Mouse (Mus musculus): ENCODE data around the gene Bag1. TPM values are rescaled to one million over a fixed set of nuclear protein-coding genes. Genes with fewer than 3 reads are reported as not detected.
A peak's percentile ranks its signal among the peaks of the same experiment; 100 is the strongest.

The Bag1 gene
- polyA plus RNA-seq (2015; fragmentation: Nextera tagmentation; extraction: Ambion mirVana): 185 and 190 TPM in 2 replicates

DNA sequence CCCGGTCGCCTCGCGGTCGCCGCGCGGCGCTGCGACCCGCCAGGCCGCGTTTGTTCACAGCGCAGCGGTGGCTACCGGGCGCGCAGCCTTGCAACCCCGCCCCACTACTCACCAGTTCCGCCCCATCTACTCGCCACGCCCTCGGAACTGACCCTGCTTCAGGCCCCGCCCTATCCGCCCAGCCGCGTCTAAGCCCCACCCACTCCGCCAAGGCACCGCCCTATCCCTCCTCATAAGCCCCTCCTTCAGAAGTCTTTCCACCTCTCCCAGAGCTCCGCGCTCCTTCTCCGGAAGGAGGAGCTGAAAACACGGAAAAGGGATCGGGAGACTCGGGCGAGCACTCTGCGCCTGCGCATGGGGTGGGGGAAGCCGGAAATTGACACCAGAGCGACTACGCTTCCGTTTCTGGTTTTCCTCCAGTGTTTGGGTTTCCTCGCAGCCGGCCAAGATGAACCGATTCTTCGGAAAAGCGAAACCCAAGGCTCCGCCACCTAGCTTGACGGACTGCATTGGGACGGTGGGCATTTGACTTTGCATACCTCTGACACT lies at the start of gene Bag1, which contains the start of gene Chmp5:
Bag1 (minus strand) TSS at position 135 of the 549 bp plus-strand sequence.
Chmp5 (plus strand) TSS at position 248 of the 549 bp plus-strand sequence.
- DNase-seq (ENCODE audit: low spot score): peak; percentile 98

GRCm38 (mm10) chr4:40996302-40996701 lies 48.2 kb upstream of the Bag1 start:
- no peak for DNase-seq (ENCODE audit: low spot score)

- no peak for DNase-seq (ENCODE audit: low spot score)
Observed at GRCm38 (mm10) chr4:40989633-40990032, 41.5 kb upstream of the Bag1 start.

DNA sequence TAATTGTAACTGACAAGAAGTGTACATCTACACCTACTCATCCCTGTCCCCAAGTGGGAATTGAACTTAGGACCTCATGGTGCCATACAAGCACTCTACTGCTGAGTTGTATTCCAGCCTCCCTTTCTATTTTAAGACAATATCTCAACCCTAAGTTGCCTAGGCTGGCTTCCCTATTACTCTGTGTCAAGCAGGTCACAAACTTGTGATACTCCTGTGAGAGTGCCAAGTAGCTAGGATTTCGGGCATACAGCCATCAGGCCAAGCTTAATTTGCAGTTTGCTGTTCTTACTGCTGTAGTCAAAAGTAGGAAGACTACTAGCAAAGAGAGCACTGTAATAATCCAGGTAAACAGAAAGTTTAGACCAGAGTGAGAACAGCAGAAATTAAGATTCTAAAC lies 35.6 kb upstream of the Bag1 start:
- no peak for DNase-seq (ENCODE audit: low spot score)

DNA sequence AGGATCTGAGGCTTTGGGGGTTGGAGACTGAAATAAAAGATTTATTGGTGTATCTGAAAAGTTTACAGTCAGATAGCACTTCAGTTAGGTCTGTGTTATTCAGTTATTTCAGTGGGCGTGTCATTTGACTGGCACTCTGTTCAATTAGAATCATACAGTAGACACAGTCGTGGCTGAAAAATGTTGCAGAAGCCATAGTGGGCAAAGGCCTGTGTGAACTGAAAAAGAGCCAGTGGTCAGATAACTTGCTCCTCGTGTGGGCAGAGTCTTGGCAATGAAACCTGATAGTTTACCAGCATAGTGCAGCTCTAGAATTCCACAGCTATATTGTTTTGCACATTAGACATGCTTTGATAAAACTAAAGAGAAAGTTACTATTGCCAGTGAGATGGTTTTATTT lies 34.4 kb upstream of the Bag1 start:
- no peak for DNase-seq (ENCODE audit: low spot score)

GRCm38 (mm10) chr4:40979430-40979829 lies 31.3 kb upstream of the Bag1 start:
- no peak for DNase-seq (ENCODE audit: low spot score)

GRCm38 (mm10) chr4:40976651-40977050 lies 28.6 kb upstream of the Bag1 start:
- no peak for DNase-seq (ENCODE audit: low spot score)

- DNase-seq (ENCODE audit: low spot score): no peak
Observed at GRCm38 (mm10) chr4:40975678-40976077, 27.6 kb upstream of the Bag1 start.

GRCm38 (mm10) chr4:40974011-40974410 lies 25.9 kb upstream of the Bag1 start:
- no peak for DNase-seq (ENCODE audit: low spot score)

DNA sequence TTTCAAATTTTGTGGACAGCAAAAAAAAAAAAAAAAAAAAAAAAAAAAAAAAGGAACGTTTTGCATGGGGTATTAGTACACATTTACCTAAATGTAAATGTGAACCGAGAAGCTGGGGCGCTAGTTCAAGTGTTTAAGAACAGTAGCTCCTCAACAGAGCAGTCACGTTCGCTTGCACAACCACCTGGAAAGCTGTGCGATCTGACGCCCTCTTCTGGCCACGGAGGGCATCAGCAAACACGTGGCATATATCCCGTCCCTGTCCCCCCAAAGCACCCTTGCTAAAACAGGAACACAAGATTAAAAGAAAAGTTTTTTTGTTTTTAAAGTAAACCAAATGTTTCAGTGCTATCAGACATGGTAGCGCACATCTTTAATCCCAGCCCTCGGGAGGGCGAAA lies 23.6 kb upstream of the Bag1 start:
- peak; percentile 66 for DNase-seq (ENCODE audit: low spot score)

DNA sequence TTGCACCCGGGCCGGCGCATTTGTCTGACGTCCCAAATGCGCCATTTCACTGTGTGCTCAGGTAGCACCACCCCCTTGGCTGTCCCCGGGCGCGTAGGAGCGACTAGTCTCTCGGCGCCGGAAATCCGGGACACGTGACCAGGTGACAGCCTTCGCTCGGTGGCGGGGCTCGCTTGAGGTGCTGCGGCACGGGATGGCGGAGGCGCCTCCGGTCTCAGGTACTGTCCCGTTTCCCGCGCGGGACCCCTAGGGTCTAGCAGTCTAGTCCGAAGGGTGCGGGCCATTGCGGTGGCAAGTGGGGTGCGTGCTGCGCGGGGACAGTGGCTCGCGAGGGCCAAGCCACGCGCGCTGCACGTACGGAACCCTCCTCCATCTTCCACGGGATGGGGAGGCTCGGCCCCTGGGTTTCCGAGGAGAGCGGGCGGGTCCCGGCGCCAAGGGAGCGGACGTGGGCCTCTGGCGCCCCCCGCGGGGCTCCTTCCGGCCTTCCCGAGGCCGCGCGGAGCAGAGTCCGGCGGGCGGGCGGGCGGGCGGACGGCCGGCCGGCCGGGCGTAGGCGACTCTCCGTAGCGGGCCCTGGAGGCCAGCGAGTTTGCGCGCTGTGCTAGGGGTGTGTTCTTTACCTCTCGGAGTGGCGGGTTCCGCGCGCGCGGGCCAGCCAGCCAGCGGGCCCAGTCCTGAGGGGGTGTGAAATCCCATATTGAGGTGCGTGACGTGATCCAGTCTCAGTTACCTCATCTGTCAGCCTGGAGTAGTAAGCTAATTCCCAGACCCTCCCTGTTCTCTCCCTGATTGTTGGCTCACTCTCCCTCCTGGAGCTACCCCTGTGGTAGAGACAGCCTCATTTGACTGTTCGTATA lies 23.0 kb upstream of the Bag1 start, which contains the start of gene Nfx1:
Nfx1 (plus strand) TSS at position 65 of the 860 bp plus-strand sequence.
- peak; percentile 97 for DNase-seq (ENCODE audit: low spot score)

GRCm38 (mm10) chr4:40970592-40970841 lies 22.4 kb upstream of the Bag1 start:
- no peak for DNase-seq (ENCODE audit: low spot score)

DNA sequence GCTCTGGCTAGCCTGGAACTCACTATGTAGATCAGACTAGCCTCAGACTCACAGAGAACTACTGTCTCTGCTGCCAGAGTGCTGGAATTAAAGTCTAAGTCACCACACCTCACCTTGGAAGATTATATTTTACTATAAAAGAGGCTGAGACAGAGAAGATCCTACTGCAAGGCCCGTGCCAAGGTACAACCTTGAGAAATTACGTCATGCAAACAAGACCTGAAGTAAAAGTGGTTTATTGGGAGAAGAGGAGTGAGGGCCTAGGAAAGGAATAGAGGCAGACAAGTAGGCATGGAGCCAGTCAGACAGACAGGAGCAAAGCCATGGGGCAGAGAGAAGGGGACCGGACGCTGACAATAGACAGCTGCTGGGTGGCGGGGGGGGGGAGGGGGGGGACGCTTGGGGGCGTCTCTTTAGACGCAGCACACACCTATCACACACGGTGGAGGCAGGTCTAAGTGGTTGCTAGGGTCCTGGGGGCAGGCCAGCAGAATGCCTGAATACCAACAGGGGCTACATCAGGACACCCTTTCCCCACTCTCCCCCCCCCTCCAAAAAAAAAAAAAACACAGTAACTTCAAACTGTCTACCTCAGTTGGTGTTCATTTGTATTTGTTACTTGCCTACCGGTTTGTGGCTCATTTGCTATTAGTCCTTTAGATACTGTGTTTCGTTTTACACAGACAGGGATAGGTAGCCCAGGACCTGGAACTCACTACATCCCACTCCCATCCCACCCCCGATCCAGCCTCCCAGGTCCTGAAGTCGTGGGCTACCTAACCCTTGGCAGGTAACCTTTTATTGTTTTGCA lies 21.9 kb upstream of the Bag1 start:
- DNase-seq (ENCODE audit: low spot score): no peak

DNA sequence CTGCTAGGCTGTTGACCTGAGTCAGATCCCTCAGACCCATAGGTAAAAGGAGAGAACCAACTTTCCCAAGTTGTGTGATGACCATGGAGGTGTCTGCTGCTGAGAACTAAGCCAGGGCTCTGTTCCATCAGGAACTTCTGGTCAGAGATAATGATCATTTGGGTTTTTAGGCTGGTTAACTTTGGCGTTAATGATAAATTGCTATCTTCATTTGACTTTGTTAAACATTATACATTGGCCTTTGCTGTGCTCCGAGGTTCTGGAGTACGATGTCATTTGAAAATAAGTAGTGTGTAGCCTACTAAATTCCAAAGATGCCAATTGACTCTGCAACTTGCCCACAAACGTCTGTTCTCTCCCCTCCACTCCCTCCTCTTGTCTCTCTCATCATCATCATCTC lies 21.1 kb upstream of the Bag1 start:
- no peak for DNase-seq (ENCODE audit: low spot score)

DNA sequence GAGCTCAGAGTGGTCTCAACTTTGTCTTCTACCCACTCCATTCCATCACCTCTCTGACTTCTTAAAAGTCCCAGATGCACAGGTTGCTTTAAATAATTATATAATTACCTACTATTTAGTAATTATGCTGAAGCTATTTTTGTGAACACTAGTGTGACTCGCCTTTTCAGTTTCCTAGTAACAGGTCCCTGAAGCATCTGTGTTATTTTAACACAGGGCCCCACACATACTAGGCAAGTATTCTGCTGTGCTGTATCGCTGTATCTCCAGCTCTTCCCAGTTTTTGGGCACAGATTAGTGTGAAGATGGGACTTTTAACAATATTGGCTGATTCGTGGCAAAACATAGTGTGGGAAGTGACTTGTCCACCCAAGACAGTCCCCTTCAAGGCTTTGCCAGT lies 15.4 kb upstream of the Bag1 start:
- DNase-seq (ENCODE audit: low spot score): no peak

DNA sequence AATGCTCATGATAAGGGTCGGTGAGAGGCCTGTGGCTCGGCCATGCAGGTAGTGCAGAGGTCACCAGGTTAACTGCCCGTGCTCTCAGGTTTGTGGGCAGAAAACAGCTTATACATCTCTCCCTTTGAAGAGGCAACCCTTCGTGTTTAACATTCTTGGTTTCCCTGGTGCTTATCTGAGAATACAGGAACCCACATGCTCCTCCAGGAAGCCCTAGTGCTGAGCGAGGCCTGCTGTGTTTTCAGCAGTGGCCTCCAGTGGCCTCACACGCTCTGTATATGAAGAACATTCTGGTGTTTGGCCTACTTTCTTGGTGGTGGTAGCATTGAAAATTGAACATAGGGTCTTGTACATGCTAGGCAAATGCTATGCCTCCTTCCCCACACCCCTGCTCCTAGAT lies 7.8 kb upstream of the Bag1 start:
- no peak for DNase-seq (ENCODE audit: low spot score)

DNA sequence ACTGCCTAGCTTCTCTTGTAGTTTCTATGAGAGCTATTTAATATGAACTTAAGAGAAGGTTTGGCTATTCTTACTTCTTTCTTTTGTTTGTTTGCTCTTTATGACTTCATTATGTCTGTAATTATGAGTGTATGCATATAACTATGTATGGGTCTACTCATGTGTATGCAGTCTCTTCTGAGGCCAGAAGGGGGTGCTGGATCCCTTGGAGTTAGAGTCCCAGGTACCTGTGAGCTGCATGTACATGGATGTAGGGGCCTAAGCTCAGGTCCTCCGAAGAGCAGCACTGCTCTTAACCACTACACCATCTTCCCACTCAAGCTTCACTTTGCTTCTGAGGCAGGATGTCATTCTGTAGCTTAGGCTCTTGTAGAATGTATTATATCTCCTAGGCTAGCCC lies 5.4 kb upstream of the Bag1 start:
- peak; percentile 36 for DNase-seq (ENCODE audit: low spot score)

DNA sequence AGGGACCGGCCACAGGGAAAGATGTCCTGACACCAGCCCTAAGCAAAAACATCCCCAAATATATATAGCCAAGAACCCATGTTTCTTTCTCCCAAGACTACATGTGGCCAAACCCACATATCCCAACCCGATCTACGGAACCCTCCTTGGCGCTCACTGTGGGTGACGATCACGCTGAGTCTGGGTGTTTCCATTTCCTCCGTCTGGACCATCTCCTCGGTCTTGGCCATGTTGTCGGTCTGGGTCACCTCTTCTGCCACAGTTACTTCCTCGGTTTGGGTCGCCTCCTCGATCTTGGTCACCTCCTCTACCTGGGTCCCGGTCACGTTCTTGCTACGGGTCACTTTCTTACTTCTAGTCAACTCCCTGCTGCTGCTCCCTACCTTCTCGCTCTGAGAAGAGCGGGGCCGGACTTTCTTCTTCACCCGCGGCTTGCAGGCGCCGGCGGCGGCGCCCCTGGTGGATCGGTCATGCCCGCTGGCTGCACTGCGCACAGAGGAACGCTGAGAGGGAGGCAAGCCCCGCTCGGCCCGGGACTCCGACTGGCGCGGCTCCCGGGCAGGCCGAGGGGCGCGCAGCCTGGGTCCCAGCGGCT lies 432 bp downstream of the Bag1 start:
- DNase-seq (ENCODE audit: low spot score): no peak

- DNase-seq (ENCODE audit: low spot score): no peak
Observed at GRCm38 (mm10) chr4:40946516-40947121, 1.5 kb downstream of the Bag1 start.

GRCm38 (mm10) chr4:40943651-40944050 lies 4.4 kb downstream of the Bag1 start:
- DNase-seq (ENCODE audit: low spot score): no peak

GRCm38 (mm10) chr4:40938793-40939192 lies 9.3 kb downstream of the Bag1 start:
- DNase-seq (ENCODE audit: low spot score): no peak
